Mouse (Mus musculus) embryonic stem cell, embryonic (primary cell): ENCODE results near the gene Olfr164.

ENCODE experiments used
- CTCF ChIA-PET, 4 experiments: fragments of 300-600 bp in 2 of 4; fragments of 350-600 bp in 2 of 4; sonication (Branson Sonifier 250); formaldehyde crosslinking; loops; one replicate each; lab custom pipeline; 2022; ENCODE audit warnings: inconsistent platforms in 2 of 4; lab: Charles Lee
- POLR2A ChIA-PET, 4 experiments: fragments of 300-600 bp in 2 of 4; fragments of 350-600 bp in 2 of 4; sonication (Branson Sonifier 250); formaldehyde crosslinking; loops; one replicate each; lab custom pipeline; 2022; ENCODE audit warnings: antibody characterized with exemption in 4 of 4, inconsistent platforms in 1 of 4; lab: Charles Lee

The Olfr164 gene

DNA sequence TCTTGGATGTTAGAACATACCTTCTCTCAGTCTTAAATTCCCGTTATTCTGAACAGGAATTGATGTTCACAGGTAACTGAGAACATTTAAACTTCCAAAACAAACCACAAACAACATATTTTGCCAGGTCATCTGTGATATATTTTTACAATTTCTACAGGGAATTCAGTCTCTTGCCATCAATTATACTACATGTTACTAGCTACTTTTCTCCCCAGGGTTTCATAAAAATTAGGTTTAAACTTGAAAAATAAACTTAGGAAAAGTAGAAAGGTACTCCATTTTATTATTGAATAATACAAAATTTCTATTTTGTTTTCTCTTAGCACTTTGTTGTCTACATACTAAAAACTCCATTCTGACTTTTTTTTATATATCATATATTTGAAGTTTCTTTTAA, at the start of gene Olfr164:
TSS of gene Olfr164 (minus strand) at position 101 of the 400 bp plus-strand sequence.
- CTCF ChIA-PET = no interaction called here
- POLR2A ChIA-PET = no interaction called here

DNA sequence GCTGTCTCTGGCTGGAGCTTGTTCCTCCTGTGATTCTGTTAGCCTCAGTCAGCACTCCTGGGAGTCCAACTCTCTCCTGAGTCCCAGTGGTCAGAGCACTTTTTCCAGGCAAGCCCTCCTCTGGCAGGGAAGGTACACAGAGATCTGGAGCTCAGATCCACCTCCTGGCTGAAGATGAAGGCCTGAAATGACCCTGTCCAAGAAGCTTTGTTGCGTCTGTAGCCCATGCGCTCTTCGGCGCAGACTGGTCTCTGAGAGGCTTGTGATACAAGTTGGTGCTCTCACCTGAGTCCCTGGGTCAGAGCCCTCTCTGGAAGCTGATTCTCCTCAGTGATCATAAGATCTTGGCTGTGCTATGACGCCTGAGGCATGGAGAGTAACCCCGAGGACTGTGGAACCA, 35.2 kb upstream of the Olfr164 start:
- ChIA-PET POLR2A (interaction anchor here in 1 of 4 experiments (1.2 to 1.3 kb wide), 2 partner anchors 11 to 14 kb away, joined by 3 read pairs; no protein-coding TSS in a partner anchor), CTCF (no interaction called here)

DNA sequence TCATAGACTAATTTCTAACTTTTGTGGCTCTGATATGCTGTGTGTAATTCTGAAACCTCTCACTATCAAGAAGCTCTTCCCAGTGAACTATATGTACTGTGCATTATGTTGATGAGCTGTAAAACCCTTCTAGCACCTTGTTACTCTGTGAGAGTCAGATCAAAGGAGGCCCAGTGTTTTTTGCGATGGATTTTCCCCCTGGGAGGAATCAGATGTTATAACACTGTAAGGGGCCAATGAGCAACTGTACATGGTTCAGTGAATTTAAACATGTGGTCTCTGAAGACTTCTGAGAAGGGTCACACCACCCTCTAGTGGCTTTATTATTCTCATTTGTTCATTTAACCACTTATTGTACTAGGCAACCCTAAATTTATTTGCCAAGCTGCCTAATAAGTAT, 50.6 kb downstream of the Olfr164 start:
- ChIA-PET POLR2A (no interaction called here), CTCF (no interaction called here)

DNA sequence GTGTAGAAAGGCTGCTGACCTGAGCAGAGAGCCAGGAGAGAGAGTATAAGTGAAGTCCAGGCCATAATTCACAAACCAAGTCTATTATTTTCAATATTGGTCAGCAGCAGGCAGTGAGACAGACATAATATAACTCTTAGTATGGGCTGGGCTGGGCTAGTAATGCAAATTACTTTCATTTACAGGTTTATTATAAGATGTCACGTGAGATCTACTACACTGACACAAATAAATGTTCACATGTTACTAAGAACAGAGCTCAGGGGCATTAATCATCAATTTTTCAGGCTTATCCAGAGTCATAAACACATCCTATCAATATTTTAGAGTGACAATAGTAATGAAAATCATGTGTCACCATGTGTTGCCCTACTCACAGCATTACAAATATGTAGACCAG, 53.1 kb downstream of the Olfr164 start:
- POLR2A ChIA-PET = no interaction called here

DNA sequence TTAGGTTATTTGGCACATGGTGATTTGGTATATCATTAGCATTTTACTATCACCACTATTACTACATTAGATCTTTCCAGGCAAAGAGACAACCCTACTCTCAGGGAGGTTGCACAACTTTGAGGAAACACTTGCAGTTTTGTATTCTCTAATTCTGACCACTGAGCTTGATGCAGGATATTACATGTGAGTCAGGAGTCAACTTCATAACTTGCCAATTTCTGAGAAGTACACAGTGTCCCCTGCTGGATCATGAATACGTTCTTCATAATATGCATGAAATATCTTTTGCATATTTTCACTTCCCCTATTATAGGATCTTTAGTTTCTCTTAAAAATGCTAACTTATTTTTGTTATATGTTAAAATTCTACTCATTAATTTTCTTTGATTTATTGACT, 68.0 kb downstream of the Olfr164 start:
- ChIA-PET CTCF (no interaction called here), POLR2A (no interaction called here)

More for the DNA sequence above, 53.1 kb downstream of the Olfr164 start:
- CTCF ChIA-PET = no interaction called here

DNA sequence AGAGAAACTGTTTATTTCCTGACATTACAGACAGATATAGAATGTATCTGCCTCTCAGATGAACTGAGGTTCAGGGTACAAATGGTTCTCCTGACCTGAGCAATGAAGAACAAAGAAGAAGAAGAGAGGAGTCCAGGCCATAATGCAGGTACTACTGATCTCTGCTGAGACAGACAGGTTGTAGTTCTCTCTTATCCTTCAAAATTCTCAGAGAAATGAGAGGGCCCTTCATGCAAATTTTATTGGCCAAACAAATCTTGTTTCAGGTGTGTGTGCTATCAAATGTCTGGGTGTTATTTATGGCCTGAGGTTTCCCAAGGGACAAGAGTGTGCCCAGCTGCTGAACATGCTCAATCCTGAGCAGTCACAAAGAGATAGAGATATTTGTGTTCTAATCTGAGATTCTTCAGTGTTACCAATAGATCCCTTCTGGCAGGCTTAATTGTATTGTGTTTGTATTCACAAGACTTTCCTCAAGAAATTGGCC, 72.3 kb downstream of the Olfr164 start:
- POLR2A ChIA-PET = no interaction called here
- CTCF ChIA-PET = no interaction called here

DNA sequence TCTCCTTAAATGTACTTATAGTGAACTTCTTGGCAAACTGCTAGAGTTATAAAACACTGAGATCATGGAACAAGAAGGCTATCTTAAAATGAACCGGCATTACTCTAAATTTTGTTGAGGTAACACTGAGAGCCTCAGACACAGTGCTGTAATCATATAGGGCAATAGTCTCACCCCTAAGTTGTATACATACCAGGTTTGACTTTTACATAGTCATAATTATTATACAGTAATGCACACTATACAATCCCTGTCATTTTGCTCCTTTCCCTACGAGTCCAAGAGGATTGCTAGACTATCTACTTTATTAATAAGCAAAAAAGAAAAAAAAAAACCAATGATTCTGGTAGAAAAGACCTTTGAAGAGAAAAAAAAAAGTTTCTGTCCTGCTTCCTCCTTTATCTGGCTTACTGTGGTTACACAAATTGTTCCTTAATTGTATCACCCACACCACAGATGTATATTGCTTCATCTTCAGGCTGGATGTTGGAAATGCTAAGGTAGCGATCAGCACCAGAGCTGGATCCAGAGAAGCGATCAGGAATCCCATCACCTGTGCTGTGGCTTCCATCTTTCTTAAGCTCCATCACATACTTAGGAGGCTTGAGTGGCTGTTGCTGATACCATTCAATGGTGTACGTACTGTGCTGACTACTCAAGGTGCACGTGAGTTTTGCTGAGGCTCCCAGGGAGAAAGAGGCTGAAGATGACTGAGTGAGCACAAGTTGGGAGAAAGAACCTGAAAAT, 72.9 kb downstream of the Olfr164 start:
- ChIA-PET POLR2A (interaction anchor here in 1 of 4 experiments (0.6 kb wide), 1 partner anchor 249 kb away, joined by 3 read pairs; no protein-coding TSS in a partner anchor), CTCF (no interaction called here)

DNA sequence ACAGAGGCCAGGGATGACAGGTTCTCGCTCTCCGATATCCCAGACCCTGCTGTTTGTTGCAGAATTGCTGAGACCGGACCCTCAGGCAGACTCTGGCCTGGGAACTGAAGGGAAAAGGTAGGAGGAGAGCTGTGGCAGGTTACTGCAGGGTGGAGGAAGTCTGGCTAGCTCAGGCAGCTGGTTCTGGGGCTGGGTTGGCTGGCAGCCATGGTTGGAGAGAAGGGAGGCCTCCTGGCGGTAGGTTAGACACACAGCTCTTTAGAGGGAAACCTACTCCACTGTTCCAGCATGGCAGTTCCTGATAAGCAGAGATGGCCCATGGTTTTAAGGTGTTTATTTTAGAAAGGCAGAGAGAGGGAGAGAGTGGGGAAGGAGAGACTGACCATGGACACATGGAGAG, 77.1 kb downstream of the Olfr164 start:
- ChIA-PET CTCF (no interaction called here), POLR2A (no interaction called here)
